Mouse (Mus musculus) brain, embryonic 18.5 days (tissue): ENCODE results near the gene Mthfsl.
"Not testable (repeated sequence)": the region's sequence is repeated elsewhere in the genome, so short reads cannot be mapped to it uniquely, and the experiment has no call there.

Source experiments
- DNase-seq: peaks from one replicate; pipeline ENCODE4 v3.0.0-alpha.2; 2012; ENCODE audit warnings: low read depth, low spot score

The Mthfsl gene

GRCm38 (mm10) chr9:88719989-88720537 is at the start of gene Mthfsl:
Mthfsl (minus strand) TSS chr9:88720296.
- not testable (repeated sequence) for DNase-seq

- DNase-seq, result not testable (repeated sequence)
Measured at GRCm38 (mm10) chr9:88769470-88769869, 49.4 kb upstream of the Mthfsl start.

GRCm38 (mm10) chr9:88746687-88747086 is 26.6 kb upstream of the Mthfsl start:
- not testable (repeated sequence) for DNase-seq

GRCm38 (mm10) chr9:88746046-88746445 is 25.9 kb upstream of the Mthfsl start:
- DNase-seq, result not testable (repeated sequence)

GRCm38 (mm10) chr9:88735289-88735688 is 15.2 kb upstream of the Mthfsl start:
- DNase-seq, result not testable (repeated sequence)

- DNase-seq, result not testable (repeated sequence)
Measured at GRCm38 (mm10) chr9:88733182-88733581, 13.1 kb upstream of the Mthfsl start.

GRCm38 (mm10) chr9:88732334-88732733 is 12.2 kb upstream of the Mthfsl start:
- not testable (repeated sequence) for DNase-seq

- DNase-seq, result not testable (repeated sequence)
Measured at GRCm38 (mm10) chr9:88731728-88732127, 11.6 kb upstream of the Mthfsl start, which contains the start of gene Bcl2a1d. Bcl2a1d (minus strand) TSS chr9:88731914.

- not testable (repeated sequence) for DNase-seq
Measured at GRCm38 (mm10) chr9:88728311-88728710, 8.2 kb upstream of the Mthfsl start.

GRCm38 (mm10) chr9:88721628-88722027 is 1.5 kb upstream of the Mthfsl start:
- DNase-seq, result not testable (repeated sequence)

GRCm38 (mm10) chr9:88719073-88719921 is 799 bp downstream of the Mthfsl start:
- DNase-seq, result not testable (repeated sequence)

- not testable (repeated sequence) for DNase-seq
Measured at GRCm38 (mm10) chr9:88718593-88718992, 1.5 kb downstream of the Mthfsl start.

- DNase-seq, result not testable (repeated sequence)
Measured at GRCm38 (mm10) chr9:88718140-88718539, 2.0 kb downstream of the Mthfsl start.

- DNase-seq, result not testable (repeated sequence)
Measured at GRCm38 (mm10) chr9:88714515-88714914, 5.6 kb downstream of the Mthfsl start.

GRCm38 (mm10) chr9:88712164-88712749 is 7.8 kb downstream of the Mthfsl start:
- DNase-seq, result not testable (repeated sequence)

- DNase-seq, result not testable (repeated sequence)
Measured at GRCm38 (mm10) chr9:88710910-88711438, 9.1 kb downstream of the Mthfsl start.

- DNase-seq, result not testable (repeated sequence)
Measured at GRCm38 (mm10) chr9:88710439-88710838, 9.7 kb downstream of the Mthfsl start.

GRCm38 (mm10) chr9:88709794-88710193 is 10.3 kb downstream of the Mthfsl start:
- not testable (repeated sequence) for DNase-seq

GRCm38 (mm10) chr9:88709304-88709703 is 10.8 kb downstream of the Mthfsl start:
- DNase-seq, result no peak

- no peak for DNase-seq
Measured at GRCm38 (mm10) chr9:88706700-88707099, 13.4 kb downstream of the Mthfsl start.

- not testable (repeated sequence) for DNase-seq
Measured at GRCm38 (mm10) chr9:88705157-88705556, 14.9 kb downstream of the Mthfsl start.

GRCm38 (mm10) chr9:88698746-88699145 is 21.4 kb downstream of the Mthfsl start:
- not testable (repeated sequence) for DNase-seq
